Mouse (Mus musculus): ENCODE results near the gene Igfbp5. TPM values are rescaled to one million over a fixed set of nuclear protein-coding genes. Genes with fewer than 3 reads are reported as not detected.
A peak's percentile ranks its signal among the peaks of the same experiment; 100 is the strongest.

Igfbp5 gene
- polyA plus RNA-seq, 1 experiment from 2014 or later = 87.4 TPM

- Histone ChIP-seq H3K36me3 (replicated peaks) (peaks cover 51% of the 10 kb centered on the region), H3K4me1 (peaks cover 51% of the 10 kb centered on the region), H3K4me3 (peak overlapping the region; percentile 80), H3K9me3 (no peaks in the 10 kb centered on the region), H3K27ac (replicated peaks) (peak overlapping the region; percentile 86), H3K27me3 (replicated peaks; ENCODE audit: low read depth, poor library complexity, severe bottlenecking) (no peaks in the 10 kb centered on the region)
- WGBS = 27% methylated on average over 12 of the region's 12 CpGs
- peak; percentile 37 for DNase-seq (ENCODE audit: low spot score)
These were observed 47.0 kb downstream of the Igfbp5 start for GRCm38 (mm10) chr1:72827411-72828315.

GRCm38 (mm10) chr1:72826931-72827330 lies 47.8 kb downstream of the Igfbp5 start:
- peak overlapping the region; percentile 86 for H3K27ac ChIP-seq (replicated peaks)
- peak overlapping the region; percentile 80 for H3K4me3 ChIP-seq
- H3K4me1 ChIP-seq = peaks cover 51% of the 10 kb centered on the region
- peak; percentile 41 for DNase-seq (ENCODE audit: low spot score)
- no peaks in the 10 kb centered on the region for H3K9me3 ChIP-seq
- H3K36me3 ChIP-seq (replicated peaks) = peaks cover 43% of the 10 kb centered on the region
- H3K27me3 ChIP-seq (replicated peaks; ENCODE audit: low read depth, poor library complexity, severe bottlenecking) = no peaks in the 10 kb centered on the region
- WGBS = 3% methylated on average over 7 of the region's 7 CpGs

- peak; percentile 61 for DNase-seq (ENCODE audit: low spot score)
- peak overlapping the region; percentile 86 for H3K27ac ChIP-seq (replicated peaks)
- H3K27me3 ChIP-seq (replicated peaks; ENCODE audit: low read depth, poor library complexity, severe bottlenecking) = no peaks in the 10 kb centered on the region
- H3K9me3 ChIP-seq = no peaks in the 10 kb centered on the region
- 1% methylated on average over 6 of the region's 6 CpGs for WGBS
- H3K4me1 ChIP-seq = peaks cover 51% of the 10 kb centered on the region
- H3K4me3 ChIP-seq = peak overlapping the region; percentile 80
- peaks cover 39% of the 10 kb centered on the region for H3K36me3 ChIP-seq (replicated peaks)
These were observed 48.2 kb downstream of the Igfbp5 start for GRCm38 (mm10) chr1:72826446-72826845.

GRCm38 (mm10) chr1:72825921-72826320 lies 48.8 kb downstream of the Igfbp5 start:
- Histone ChIP-seq H3K9me3 (no peaks in the 10 kb centered on the region), H3K27ac (replicated peaks) (peak overlapping the region; percentile 86), H3K4me3 (peak overlapping the region; percentile 80), H3K4me1 (peaks cover 51% of the 10 kb centered on the region), H3K36me3 (replicated peaks) (peaks cover 33% of the 10 kb centered on the region), H3K27me3 (replicated peaks; ENCODE audit: low read depth, poor library complexity, severe bottlenecking) (no peaks in the 10 kb centered on the region)
- 1% methylated on average over 4 of the region's 4 CpGs for WGBS
- peak; percentile 23 for DNase-seq (ENCODE audit: low spot score)

- WGBS = under 1% methylated on average over 20 of the region's 20 CpGs
- peaks cover 27% of the 10 kb centered on the region for H3K36me3 ChIP-seq (replicated peaks)
- DNase-seq (ENCODE audit: low spot score) = peak; percentile 72
- no peaks in the 10 kb centered on the region for H3K9me3 ChIP-seq
- peak overlapping the region; percentile 86 for H3K27ac ChIP-seq (replicated peaks)
- peaks cover 51% of the 10 kb centered on the region for H3K4me1 ChIP-seq
- no peaks in the 10 kb centered on the region for H3K27me3 ChIP-seq (replicated peaks; ENCODE audit: low read depth, poor library complexity, severe bottlenecking)
- peak overlapping the region; percentile 80 for H3K4me3 ChIP-seq
These were observed 49.4 kb downstream of the Igfbp5 start for GRCm38 (mm10) chr1:72825286-72825685.

GRCm38 (mm10) chr1:72824707-72825101 lies 50.0 kb downstream of the Igfbp5 start:
- Histone ChIP-seq H3K4me3 (peak overlapping the region; percentile 80), H3K4me1 (peaks cover 51% of the 10 kb centered on the region)

GRCm38 (mm10) chr1:72823751-72824706 lies 50.7 kb downstream of the Igfbp5 start, which contains the start of gene Igfbp2:
Gene Igfbp2 (plus strand): TSS chr1:72824503.
- DNase-seq (ENCODE audit: low spot score) = peak; percentile 89
- Histone ChIP-seq H3K4me3 (peak within 1 kb of the TSS; percentile 80), H3K9me3 (no peaks in the 10 kb centered on the region), H3K27me3 (replicated peaks; ENCODE audit: low read depth, poor library complexity, severe bottlenecking) (0 out of 2 replicates have a peak, but pooled peaks cover 2% of the 10 kb centered on the region), H3K36me3 (replicated peaks) (peaks cover 14% of the 10 kb centered on the region), H3K27ac (replicated peaks) (peak within 1 kb of the TSS; percentile 86), H3K4me1 (peaks cover 51% of the 10 kb centered on the region)
- WGBS = under 1% methylated on average over 51 of the region's 58 CpGs

More at GRCm38 (mm10) chr1:72824707-72825101, 50.0 kb downstream of the Igfbp5 start:
- under 1% methylated on average over 37 of the region's 37 CpGs for WGBS
- Histone ChIP-seq H3K27me3 (replicated peaks; ENCODE audit: low read depth, poor library complexity, severe bottlenecking) (no peaks in the 10 kb centered on the region), H3K36me3 (replicated peaks) (peaks cover 21% of the 10 kb centered on the region), H3K9me3 (no peaks in the 10 kb centered on the region), H3K27ac (replicated peaks) (peak overlapping the region; percentile 86)
- DNase-seq (ENCODE audit: low spot score) = no peak

- Histone ChIP-seq H3K9me3 (no peaks in the 10 kb centered on the region), H3K36me3 (replicated peaks) (peaks cover 3% of the 10 kb centered on the region), H3K27ac (replicated peaks) (peak overlapping the region; percentile 86; the same call in 1 of the 2 replicates), H3K4me3 (no peak overlapping the region), H3K27me3 (replicated peaks; ENCODE audit: low read depth, poor library complexity, severe bottlenecking) (0 out of 2 replicates have a peak, but pooled peaks cover 6% of the 10 kb centered on the region), H3K4me1 (peaks cover 49% of the 10 kb centered on the region)
- 63% methylated on average over 10 of the region's 10 CpGs for WGBS
- DNase-seq (ENCODE audit: low spot score) = no peak
These were observed 51.8 kb downstream of the Igfbp5 start for GRCm38 (mm10) chr1:72822893-72823292.

- no peak overlapping the region for H3K4me3 ChIP-seq
- H3K4me1 ChIP-seq = peaks cover 27% of the 10 kb centered on the region
- no peaks in the 10 kb centered on the region for H3K36me3 ChIP-seq (replicated peaks)
- WGBS = 89% methylated on average over 6 of the region's 6 CpGs
- H3K9me3 ChIP-seq = no peaks in the 10 kb centered on the region
- no peak overlapping the region for H3K27ac ChIP-seq (replicated peaks)
- no peak for DNase-seq (ENCODE audit: low spot score)
- 0 out of 2 replicates have a peak, but pooled peaks cover 6% of the 10 kb centered on the region for H3K27me3 ChIP-seq (replicated peaks; ENCODE audit: low read depth, poor library complexity, severe bottlenecking)
These were observed 54.7 kb downstream of the Igfbp5 start for GRCm38 (mm10) chr1:72819995-72820394.

GRCm38 (mm10) chr1:72815616-72816015 lies 59.1 kb downstream of the Igfbp5 start:
- Histone ChIP-seq H3K4me1 (peaks cover 40% of the 10 kb centered on the region), H3K9me3 (peaks cover 3% of the 10 kb centered on the region), H3K27ac (replicated peaks) (peak overlapping the region; percentile 87; the same call in 1 of the 2 replicates), H3K27me3 (replicated peaks; ENCODE audit: low read depth, poor library complexity, severe bottlenecking) (0 out of 2 replicates have a peak, but pooled peaks cover 6% of the 10 kb centered on the region), H3K36me3 (replicated peaks) (no peaks in the 10 kb centered on the region), H3K4me3 (no peak overlapping the region)
- DNase-seq (ENCODE audit: low spot score) = no peak
- 93% methylated on average over 3 of the region's 3 CpGs for WGBS

GRCm38 (mm10) chr1:72815184-72815583 lies 59.5 kb downstream of the Igfbp5 start:
- 72% methylated on average over 5 of the region's 5 CpGs for WGBS
- H3K27ac ChIP-seq (replicated peaks) = peak overlapping the region; percentile 87; the same call in 1 of the 2 replicates
- no peak overlapping the region for H3K4me3 ChIP-seq
- H3K4me1 ChIP-seq = peaks cover 40% of the 10 kb centered on the region
- no peak for DNase-seq (ENCODE audit: low spot score)
- H3K27me3 ChIP-seq (replicated peaks; ENCODE audit: low read depth, poor library complexity, severe bottlenecking) = 0 out of 2 replicates have a peak, but pooled peaks cover 6% of the 10 kb centered on the region
- peaks cover 3% of the 10 kb centered on the region for H3K9me3 ChIP-seq
- H3K36me3 ChIP-seq (replicated peaks) = no peaks in the 10 kb centered on the region
